Mouse (Mus musculus) left cerebral cortex, adult 9 months (tissue): ENCODE measurements around the gene Tldc1.

Experiments
- DNase-seq, 2 experiments: peaks; one replicate each; pipeline ENCODE4 v3.0.0; 2022; ENCODE audit warnings: low spot score in 2 of 2

Tldc1 gene

DNA sequence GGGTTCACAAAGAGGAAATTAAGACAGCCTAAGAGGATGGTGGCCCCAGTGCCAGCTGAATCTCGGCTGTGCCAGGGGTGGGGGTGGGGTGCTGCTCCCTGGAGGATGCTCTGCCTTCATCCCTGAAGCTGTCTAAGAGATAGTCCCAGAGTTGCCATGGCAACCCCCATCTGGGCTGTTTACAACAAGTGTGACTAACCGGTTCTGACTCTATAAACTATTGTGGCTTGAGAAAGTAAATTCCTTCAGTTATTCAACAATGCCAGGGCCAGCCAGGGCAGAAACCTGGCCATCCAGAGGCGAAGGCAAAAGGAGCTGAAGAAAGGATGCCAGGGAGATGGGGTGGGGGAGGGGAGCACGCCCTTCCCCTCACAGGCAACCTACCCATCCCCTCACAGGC is 23.0 kb upstream of the Tldc1 start:
- DNase-seq, result peak in 1 of 2 experiments; percentile 58

DNA sequence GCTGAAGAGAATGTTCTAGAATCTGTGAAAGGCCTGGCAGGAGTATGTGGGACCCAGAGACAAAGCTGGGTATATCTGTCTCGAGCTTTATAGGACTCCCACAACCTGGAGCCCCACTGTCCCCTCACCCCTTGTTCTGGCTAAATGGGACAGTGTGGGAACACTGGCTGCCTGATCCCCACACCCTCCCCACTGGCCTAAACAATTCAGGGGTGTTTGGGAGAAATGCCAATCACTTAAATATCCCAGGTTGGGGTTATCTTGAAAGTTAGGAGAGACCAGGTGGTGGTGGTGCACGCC is 20.7 kb upstream of the Tldc1 start:
- peak in 1 of 2 experiments; percentile 72 for DNase-seq

DNA sequence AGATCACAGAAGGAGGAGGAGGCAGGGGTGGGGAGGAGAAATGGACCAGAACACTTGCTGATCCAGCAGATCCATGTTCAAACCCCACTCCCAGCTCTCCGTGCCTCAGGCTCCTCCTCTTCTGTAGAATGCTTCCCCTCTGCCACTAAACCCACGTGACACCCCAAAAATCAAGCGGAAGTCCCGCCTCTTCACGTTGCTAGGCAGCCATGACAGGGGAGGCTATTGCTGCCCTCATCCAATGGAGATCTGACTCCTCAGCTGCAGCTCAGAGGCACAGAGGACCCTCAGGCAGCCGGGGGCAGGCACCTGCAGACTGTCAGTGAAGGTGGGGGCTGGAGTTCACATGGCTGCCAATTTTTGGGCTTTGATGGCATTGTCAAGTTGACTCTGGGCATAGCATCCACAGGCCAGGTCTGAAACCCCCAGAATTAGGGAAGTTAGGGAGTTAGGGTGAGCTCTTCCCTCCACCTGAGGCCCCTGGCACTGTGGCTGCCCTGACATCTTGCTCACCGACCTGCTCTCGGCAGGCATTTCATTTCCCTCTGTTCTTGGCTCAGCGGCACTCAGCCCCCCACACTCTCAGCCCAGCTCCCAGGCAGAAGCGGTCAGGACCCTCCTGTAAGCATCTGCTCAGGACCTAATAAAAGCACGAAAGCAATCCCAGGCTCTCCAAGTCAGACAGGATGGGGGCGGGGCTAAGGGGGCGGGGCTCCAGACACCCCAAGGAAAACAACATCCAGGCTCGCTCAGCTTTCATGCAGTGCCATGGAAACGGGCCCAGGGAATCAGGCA is 20.2 kb upstream of the Tldc1 start:
- peak in 1 of 2 experiments; percentile 51 for DNase-seq

DNA sequence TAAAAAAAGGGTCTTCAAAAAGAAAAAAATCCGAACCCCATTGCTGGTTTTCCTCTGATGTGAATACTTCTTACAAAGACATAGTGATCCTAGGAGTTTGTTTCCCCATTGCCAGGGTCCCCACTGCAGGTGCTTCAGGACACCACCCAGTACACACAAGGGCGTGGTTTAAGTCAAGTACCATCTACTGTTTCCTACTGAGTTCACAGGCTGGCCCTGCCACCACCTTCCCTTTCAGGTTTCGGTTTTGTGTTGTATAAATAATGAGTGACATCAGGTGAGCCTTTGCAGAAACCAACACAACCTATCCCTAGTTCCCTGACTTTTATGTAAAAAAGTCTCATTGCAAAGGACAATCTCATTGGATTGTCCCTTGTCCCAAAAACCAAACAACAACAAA is 17.4 kb upstream of the Tldc1 start:
- DNase-seq, result no peak

DNA sequence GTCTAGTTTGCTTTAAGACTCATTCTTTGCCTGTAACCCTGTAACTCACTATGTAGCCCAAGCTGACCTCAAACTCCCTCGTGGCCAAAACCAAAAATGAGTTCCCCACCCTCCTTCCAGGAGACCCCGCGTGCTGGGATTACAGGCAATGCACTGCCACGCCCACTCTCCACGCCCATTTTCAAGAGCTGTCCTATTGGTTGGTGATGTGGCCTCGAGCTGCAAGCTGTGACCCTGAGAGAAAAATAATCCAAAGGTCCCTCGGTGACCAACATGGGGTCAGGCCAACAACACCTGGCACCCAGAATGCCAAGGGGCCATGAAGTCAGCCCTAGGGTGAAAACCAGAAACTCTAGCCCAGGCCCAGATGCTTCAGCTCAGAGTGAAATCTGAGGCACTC is 16.5 kb upstream of the Tldc1 start:
- DNase-seq, result no peak

DNA sequence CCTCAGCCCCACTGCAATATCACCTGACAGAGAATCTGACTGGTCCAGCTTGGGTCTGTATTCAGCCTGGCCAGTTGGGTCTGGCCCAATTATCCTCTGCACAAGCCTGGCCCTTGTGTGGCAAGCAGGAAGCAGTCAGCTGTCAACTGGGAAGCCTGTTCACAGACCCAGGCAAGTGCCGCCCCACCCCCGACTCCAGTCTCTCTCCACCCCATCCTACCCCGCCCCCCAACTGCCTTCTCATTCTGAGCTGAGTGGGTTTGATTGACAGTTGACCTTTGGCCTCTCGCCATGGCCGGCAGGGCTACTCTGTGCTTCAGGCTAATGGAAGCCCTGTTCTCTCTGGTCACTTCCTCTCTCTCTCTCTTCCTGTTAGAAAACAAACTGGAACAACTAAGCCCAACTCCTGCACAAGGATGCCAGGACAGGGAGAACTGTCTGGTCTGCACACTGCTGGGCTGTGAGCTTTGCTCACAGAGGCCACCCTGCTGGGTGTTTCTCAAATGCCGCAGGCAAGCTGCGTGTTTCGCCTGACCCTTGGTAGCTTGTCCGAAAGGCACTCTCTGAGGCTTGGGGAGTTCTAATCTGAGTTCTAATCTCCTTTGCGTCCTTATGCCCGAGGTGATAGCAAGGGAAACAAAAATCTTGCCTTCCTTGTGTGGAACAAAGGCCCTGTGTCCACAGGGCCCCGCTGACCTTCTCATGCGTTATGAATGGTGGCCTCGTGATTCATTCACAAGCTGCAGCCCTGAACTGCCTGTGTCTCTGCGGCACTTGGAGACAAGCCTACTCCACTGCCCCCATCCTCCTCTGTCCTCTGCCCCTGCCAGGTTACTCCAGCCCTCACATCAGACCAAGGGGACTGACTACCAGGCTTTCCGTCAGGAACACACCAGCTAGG is 13.8 kb upstream of the Tldc1 start:
- no peak for DNase-seq

DNA sequence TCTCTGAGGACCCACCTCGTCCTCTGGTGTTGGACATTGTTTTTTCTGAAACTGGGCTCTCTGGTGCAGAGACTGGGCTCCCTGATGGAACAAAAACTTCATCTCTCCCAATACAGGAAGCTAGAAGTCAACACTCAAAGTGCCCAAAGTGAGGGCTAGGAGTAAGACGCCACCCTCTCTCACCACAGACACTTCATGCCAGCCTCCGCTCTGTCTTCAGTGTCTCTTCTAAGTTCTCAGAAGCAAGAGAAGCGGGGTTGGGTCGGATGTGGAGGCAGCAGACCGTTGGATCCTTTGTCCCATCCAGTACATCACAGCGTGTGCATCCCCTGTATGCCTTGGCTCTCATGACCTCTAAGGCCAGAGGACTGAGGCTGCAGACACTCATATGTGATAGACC is 11.4 kb upstream of the Tldc1 start:
- no peak for DNase-seq

DNA sequence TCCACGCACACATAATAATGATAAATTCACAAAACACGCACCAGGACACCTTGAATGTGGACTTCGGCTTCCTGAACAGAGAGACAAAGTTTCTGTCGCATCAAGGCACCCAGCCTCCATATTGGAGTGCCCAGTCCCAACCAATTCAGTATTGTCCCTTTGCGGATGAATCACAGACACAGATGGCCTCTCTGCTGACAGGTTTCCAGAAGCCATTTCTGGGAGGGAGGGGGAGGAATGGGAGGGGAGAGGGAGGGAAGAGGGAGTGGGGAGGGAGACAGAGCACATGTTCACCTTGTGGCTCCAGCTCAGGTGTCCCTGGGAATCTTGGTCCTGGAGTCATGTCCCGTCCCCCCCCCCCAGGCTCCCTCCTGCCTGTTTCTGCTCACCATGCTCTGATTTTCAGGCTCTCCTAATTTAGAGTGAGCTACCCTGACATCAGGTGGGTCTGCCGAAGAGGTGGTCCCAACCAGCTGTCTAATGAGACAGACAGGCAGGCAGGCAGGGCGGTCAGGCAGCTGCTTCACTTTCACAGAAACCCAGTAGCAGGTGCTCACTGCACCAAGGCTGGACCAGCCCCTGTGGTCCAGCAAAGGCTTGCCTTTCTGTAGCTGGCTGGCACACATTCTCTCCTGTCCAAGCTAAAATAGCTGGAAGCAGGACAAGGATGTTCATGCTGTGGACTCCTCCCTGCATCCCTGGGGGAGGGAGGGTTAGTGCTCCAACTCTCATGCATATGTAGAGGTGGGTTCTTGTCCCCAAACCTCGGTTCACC is 10.6 kb upstream of the Tldc1 start:
- DNase-seq, result no peak

DNA sequence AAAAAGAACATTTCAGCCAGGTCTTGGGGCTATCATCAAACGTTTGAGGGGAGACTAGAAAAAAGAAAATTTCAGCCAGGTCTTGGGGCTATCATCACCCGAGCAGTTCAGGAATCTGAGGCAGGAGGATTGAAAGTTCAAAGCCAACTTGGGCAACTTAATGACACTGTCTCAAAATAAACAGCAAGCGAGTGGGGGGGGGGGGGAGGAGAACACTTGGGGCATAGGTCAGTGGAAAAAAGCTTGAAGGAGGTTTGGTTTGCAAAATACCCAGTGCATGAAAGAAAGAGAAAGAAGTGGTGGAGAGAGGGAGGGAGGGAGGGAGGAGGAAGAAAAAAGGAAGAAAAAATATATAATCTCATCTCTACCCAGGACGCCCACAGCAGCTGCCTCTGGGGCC is 9.1 kb upstream of the Tldc1 start:
- DNase-seq, result no peak

DNA sequence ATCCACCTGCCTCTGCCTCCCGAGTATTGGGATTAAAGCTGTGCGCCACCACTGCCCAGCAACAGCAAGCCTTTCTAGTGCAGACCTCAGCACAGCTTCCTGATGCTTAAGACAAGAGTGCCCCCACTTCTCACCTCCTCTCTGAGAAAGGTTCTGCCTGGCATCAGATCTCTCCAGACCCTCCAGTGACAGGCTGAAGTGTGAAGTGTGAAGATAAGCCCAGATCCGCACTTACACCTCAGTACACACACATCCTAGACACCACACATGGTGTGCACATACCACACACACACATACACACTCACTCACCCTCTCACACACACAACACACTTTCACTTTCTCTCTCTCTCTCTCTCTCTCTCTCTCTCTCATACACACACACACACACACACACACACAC is 8.7 kb upstream of the Tldc1 start:
- no peak for DNase-seq

DNA sequence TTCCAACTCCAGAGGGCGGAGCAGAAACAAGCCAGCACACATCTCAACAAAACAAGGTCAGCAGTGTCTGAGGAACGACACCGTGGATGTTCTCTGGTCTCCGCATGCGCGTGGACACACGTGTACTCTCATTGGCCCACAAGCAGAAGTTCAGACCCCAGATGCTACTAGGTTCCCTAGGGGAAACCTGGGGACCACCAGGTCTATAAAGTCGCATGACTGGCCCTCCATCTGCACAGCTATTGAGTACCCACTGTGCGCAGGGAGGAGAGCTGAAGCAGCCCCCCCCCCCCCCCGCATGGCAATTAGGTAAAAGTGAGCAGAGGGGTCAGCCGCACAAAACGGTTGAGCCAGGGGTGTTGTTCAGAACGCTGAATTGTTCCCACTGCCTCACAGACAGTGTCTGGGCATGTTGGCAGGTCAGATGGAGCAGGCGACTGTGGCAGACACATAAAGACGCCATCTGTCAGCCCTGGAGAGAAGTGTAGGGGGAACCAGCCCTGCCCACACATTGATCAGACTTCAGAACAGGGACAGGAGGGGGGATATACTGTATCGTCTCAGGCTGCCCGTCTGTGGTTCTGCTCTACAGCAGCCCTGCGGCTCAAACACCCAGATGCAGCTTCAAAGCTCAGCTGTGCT is 7.7 kb upstream of the Tldc1 start:
- DNase-seq, result no peak

DNA sequence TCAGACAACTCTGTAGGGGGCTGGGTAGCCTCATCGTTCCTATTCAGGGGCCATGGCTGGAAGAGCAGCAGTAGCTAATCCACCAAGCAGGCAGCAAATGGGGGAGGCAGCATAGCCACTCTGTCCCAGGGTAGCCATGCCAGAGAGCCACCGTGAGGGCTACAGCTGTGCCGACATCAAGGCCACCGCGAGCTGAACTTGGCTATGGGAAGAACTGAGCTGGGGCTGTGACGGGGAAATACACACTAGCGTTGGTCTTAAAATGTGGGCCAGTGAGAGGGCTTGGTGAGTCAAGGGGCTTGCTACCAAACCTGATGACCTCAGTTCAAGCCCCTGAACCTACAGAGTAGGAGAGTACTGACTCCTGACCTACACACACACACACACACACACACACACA is 6.5 kb upstream of the Tldc1 start:
- no peak for DNase-seq

DNA sequence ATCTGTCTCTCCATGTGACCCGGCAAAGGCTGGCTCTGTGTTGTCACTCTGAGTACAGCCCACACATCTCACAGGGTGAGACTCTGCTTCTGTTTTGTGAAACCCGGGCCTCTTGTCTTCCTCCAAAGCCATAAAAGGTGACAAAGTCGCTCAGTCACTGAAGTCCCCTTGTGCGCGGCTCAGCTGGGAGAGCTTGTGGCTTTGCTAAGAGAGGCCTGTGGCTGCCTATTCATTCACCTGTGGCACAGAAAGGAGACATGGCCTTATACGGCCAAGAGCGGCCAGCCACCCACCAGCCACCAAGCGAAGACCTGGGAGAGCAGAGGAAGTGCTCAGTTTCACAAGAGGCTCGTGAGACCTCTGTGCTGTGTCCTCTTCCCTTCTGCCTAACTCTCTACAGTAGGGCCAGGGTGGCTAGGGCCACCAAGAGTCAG is 5.9 kb upstream of the Tldc1 start:
- DNase-seq, result no peak

DNA sequence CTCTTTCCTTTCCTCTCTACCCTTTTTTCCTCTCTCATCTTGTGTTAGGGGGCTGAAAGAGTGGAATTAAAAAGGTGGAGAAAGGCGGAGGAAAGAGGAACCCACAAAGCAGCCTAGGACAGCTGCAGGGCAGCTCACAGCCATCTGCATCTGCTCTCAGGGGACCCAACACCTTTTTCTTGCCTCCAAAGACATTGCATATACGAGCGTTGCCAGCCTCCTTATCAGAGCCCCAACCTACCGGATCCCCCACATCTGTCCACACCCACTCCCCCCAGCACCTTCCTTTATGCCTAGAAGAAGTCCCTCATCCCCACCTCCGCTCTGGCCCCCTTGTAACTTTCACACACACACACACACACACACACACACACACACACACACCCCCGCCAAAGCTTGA is 5.4 kb upstream of the Tldc1 start:
- DNase-seq, result no peak

DNA sequence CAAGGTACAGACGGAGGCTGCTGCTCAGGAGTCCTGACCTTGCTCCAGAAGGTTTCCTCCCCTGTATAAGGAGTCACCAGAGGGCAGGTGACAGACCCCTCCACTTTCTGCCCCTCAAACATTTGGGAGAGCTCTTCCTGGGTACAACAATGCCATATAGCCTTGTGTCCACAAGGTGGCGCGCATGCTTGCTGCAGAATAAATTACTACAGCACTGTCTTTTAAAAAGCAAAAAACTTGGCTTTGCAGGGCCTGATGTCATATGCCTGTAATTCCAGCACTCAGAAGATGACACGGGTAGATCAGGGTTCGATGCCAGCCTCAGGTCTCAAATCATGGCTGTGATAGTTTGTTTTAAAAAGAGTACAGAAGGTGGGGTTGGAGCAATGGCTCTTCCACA is 4.5 kb upstream of the Tldc1 start:
- DNase-seq, result peak in 1 of 2 experiments; percentile 80

DNA sequence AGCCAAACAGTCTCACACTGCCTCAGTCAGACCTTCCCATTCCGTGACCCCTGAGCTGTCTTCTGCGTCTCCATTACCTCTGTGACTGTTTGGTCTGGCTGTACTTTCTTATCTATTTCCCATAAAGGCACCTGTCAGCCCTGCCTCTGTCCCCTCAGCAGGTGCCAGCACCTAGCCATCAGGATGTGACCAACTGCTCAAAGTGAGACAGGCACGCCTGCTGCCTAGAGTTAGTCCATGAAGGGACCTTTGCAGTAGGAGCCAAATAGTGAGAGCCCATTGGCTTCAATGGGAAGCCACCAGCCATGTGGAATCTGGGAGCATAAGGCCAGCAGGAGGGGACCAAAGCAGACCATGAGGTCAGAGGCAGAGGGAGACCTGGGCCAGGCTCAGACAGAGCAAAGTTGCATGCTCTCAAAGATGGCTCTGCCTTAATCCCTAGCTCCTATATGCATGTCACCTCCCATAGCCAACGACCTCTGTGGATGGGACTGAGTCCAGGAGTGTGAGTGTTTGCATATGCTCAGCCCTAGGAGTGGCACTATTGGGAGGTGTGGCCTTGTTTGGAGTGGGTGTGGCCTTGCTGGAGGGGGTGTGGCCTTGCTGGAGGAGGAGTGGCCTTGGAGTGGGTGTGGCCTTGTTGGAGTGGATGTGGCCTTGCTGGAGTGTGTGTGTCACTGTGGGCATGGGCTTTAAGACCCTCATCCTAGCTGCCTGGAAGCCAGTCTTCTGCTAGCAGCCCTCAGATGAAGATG is 3.0 kb upstream of the Tldc1 start:
- DNase-seq, result no peak

DNA sequence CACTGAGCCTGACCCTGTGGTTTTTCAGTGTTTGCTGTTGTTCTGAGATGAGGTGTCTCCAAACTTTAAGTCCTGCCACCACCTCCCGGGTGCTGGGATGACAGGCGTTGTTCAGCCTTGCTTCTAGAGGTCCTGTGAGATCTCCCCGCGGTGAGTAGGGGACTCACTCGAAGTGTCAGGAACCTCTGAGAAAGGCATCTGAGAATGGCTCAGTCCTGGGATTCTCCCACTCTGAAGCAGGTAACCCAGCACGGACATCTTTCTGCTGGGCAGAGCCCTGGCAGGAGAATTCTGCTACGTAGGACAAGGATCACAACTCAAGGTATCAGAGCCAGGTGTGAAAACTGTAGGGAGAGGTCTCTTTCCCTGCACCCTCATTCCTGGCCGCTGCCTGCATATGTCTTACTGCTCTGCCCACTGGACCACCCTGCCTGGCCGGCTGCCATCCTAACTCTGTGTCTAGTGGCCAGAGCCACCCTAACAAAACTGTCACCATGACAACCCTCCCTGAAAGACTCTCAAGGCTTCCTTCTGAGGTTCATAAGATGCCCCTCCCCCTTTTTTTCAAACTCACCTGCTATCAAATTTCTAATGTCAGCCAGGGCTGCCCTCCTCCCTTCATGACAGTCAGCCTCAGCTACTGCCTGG is 2.3 kb upstream of the Tldc1 start:
- no peak for DNase-seq

DNA sequence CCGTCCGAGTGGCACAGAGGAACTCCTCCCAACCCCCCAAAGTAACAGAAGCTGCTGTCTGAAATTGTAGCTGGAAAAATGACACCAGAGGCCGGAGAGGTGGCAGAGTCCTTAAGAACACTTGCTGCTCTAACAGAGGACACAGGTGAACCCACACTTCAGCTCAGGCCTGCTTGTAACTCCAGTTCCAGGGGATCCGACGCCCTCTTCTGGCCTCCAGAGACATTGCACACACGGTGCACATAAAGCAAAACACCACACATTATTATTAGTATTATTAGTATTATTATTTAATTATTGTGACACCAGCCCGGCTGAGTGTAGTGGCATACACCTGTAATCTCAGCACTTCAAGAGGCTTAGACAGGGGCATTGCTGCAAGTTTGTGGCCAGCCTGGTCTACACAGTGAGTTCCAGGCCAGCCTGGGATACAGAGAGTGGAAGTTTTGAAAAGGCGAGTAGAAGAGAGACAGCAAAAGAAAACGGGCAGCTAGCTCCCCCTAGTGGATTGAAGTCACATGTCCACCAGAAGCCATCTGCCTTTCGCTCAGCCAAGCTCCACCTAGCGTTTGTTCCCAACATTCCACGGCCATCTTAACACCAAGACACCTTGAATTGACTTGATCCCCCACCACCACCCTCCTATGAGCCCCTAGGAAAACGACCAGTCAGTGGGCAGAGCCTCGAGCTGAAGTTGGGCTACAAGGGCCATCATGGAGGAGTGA is 959 bp upstream of the Tldc1 start:
- peak in 1 of 2 experiments; percentile 89 for DNase-seq

DNA sequence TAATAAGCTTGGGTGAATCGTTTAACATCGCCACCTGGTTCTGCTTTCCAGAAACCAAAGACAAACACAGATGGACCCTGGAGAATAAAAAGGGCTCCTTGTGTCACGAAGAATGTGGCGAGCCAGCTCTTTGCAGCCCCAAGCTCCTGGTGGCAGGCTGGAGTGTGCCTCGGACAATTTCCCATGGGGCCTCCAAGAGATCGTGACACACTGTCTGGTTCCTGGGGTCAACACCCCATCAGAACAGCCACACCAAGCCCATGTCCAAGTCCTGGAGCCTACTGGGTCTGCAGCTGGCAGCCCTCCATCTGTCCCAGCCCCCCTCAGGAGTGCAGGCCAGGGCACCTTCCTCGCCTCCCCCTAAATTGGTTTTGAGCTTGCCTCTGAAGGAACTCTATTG is 451 bp downstream of the Tldc1 start:
- DNase-seq, result no peak

DNA sequence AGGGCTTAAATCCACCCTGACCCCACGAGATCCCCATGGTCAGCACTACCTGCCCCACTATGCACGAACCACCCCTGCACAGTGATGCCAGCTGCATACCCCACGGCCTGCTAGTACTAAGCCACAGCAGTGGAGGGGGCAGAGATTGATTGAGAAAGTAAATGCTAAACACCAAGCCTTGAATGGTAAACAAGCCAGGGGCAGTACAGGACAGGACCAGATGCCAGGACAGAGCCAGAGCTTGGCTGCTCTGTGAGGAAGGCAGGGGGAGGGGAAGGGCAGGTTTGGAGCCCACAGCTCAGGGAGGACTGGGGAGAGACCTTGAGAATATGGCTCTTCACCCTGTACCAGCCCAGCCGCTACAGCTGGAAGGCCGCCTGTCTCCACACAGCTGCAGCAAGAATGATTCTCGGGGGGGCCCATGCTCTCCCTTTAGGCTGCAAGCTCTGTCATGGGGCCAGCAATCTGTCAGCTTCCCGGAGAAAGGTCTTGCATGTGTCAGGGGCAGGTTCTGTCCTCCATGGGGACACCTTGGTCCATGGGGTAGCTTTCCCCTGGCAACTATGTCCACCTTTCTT is 1.5 kb downstream of the Tldc1 start:
- no peak for DNase-seq
